Mouse (Mus musculus) midbrain, embryonic 13.5 days (tissue): ENCODE data around the gene Rbm38. TPM values are rescaled to one million over a fixed set of nuclear protein-coding genes. Genes with fewer than 3 reads are reported as not detected.
A peak's percentile ranks its signal among the peaks of the same experiment; 100 is the strongest.

Experiments used
- ATAC-seq: fragments of 200-750 bp; cut with Nextera tagmentation; 2 replicates; pipeline ENCODE4 v1.8.0; 2017; ENCODE audit warnings: mild to moderate bottlenecking, moderate TSS enrichment, moderate library complexity
- H3K27ac ChIP-seq: fragments of 300-500 bp; sonication (generic); 2 replicates; pipeline ENCODE4 v1.5.1; 2015; ENCODE audit warnings: inconsistent platforms, mild to moderate bottlenecking, moderate library complexity
- H3K27me3 ChIP-seq: fragments of 300-500 bp; sonication (generic); 2 replicates; pipeline ENCODE4 v1.6.1; 2015; ENCODE audit warnings: mild to moderate bottlenecking, inconsistent platforms
- H3K36me3 ChIP-seq: fragments of 300-500 bp; sonication (generic); 2 replicates; pipeline ENCODE4 v1.6.1; 2015; ENCODE audit warnings: mild to moderate bottlenecking, inconsistent platforms
- H3K4me1 ChIP-seq: fragments of 300-500 bp; sonication (generic); replicated peaks from 2 replicates; pipeline ENCODE4 v1.6.1; 2015; ENCODE audit warnings: inconsistent platforms
- H3K4me2 ChIP-seq: fragments of 300-500 bp; sonication (generic); replicated peaks from 2 replicates; pipeline ENCODE4 v1.6.1; 2015; ENCODE audit warnings: moderate library complexity, mild to moderate bottlenecking, inconsistent platforms
- H3K4me3 ChIP-seq: fragments of 300-500 bp; sonication (generic); replicated peaks from 2 replicates; pipeline ENCODE4 v1.5.1; 2015; ENCODE audit warnings: mild to moderate bottlenecking, inconsistent platforms
- H3K9ac ChIP-seq: fragments of 300-500 bp; sonication (generic); replicated peaks from 2 replicates; pipeline ENCODE4 v1.6.1; 2015; ENCODE audit warnings: mild to moderate bottlenecking, inconsistent platforms
- H3K9me3 ChIP-seq: fragments of 300-500 bp; sonication (generic); 2 replicates; pipeline ENCODE4 v1.6.1; 2016; ENCODE audit warnings: mild to moderate bottlenecking, inconsistent platforms
- WGBS: fragments of 180-500 bp; shearing (Covaris S2); methylation state at CpG from one replicate; pipeline ENCODE4 v1.1.7; 2015; 5-methylcytosine and 5-hydroxymethylcytosine counted together
- polyA plus RNA-seq: library from polyadenylated mRNA; unstranded; fragments of >200 nt; fragmentation: Nextera tagmentation; extraction: Ambion mirVana; gene quantifications from 2 replicates; pipeline ENCODE4 v1.2.1, GENCODE M21; 2015

The Rbm38 gene
- polyA plus RNA-seq, 1 experiment from 2014 or later: 29.4 TPM

- no peak overlapping the region for H3K9ac ChIP-seq
- WGBS: 21% methylated on average over 8 of the region's 8 CpGs
Observed at GRCm38 (mm10) chr2:173018618-173019017, 1.7 kb upstream of the Rbm38 start.

GRCm38 (mm10) chr2:173019322-173019721, 976 bp upstream of the Rbm38 start:
- Histone ChIP-seq H3K4me1 (peaks cover 37% of the 10 kb centered on the region), H3K4me3 (peak overlapping the region; percentile 35), H3K27ac (no peak overlapping the region), H3K36me3 (peaks cover 23% of the 10 kb centered on the region), H3K27me3 (peaks cover 45% of the 10 kb centered on the region), H3K9ac (peak overlapping the region; percentile 44), H3K9me3 (no peaks in the 10 kb centered on the region), H3K4me2 (peak overlapping the region; percentile 67)
- 0 out of 2 replicates have a peak, but pooled peaks have one; percentile 1 for ATAC-seq
- WGBS: 15% methylated on average over 9 of the region's 9 CpGs

More at GRCm38 (mm10) chr2:173018618-173019017, 1.7 kb upstream of the Rbm38 start:
- no peak overlapping the region for H3K4me2 ChIP-seq
- H3K4me3 ChIP-seq: no peak overlapping the region
- H3K9me3 ChIP-seq: no peaks in the 10 kb centered on the region
- H3K36me3 ChIP-seq: peaks cover 30% of the 10 kb centered on the region
- peaks cover 30% of the 10 kb centered on the region for H3K4me1 ChIP-seq
- ATAC-seq: no peak
- peaks cover 45% of the 10 kb centered on the region for H3K27me3 ChIP-seq
- H3K27ac ChIP-seq: no peak overlapping the region

GRCm38 (mm10) chr2:173019790-173020189, 508 bp upstream of the Rbm38 start:
- 1% methylated on average over 29 of the region's 29 CpGs for WGBS
- H3K27me3 ChIP-seq: peaks cover 45% of the 10 kb centered on the region
- H3K36me3 ChIP-seq: peaks cover 18% of the 10 kb centered on the region
- H3K27ac ChIP-seq: no peak overlapping the region
- peak; percentile 57 for ATAC-seq
- peak overlapping the region; percentile 35 for H3K4me3 ChIP-seq
- no peaks in the 10 kb centered on the region for H3K9me3 ChIP-seq
- peak overlapping the region; percentile 44 for H3K9ac ChIP-seq
- H3K4me2 ChIP-seq: peak overlapping the region; percentile 67
- peaks cover 42% of the 10 kb centered on the region for H3K4me1 ChIP-seq

GRCm38 (mm10) chr2:173021633-173022055, 1.3 kb downstream of the Rbm38 start:
- Histone ChIP-seq H3K27me3 (peaks cover 43% of the 10 kb centered on the region), H3K27ac (peak overlapping the region; percentile 79), H3K36me3 (0 out of 2 replicates have a peak, but pooled peaks cover 9% of the 10 kb centered on the region), H3K4me2 (peak overlapping the region; percentile 86), H3K9me3 (no peaks in the 10 kb centered on the region), H3K4me1 (peaks cover 61% of the 10 kb centered on the region), H3K9ac (peak overlapping the region; percentile 85), H3K4me3 (peak overlapping the region; percentile 82)
- peak; percentile 79 for ATAC-seq
- WGBS: under 1% methylated on average over 54 of the region's 54 CpGs

- Histone ChIP-seq H3K4me3 (peak overlapping the region; percentile 82), H3K9me3 (no peaks in the 10 kb centered on the region), H3K27ac (peak overlapping the region; percentile 79), H3K27me3 (peaks cover 41% of the 10 kb centered on the region), H3K9ac (peak overlapping the region; percentile 85), H3K4me2 (peak overlapping the region; percentile 86), H3K36me3 (peaks cover 14% of the 10 kb centered on the region; the same call in 1 of the 2 replicates), H3K4me1 (peaks cover 66% of the 10 kb centered on the region)
- 2% methylated on average over 47 of the region's 51 CpGs for WGBS
- ATAC-seq: peak; percentile 57; the same call in 1 of the 2 replicates
Observed at GRCm38 (mm10) chr2:173022056-173022681, 1.9 kb downstream of the Rbm38 start.

- Histone ChIP-seq H3K4me2 (peak overlapping the region; percentile 86), H3K27ac (no peak overlapping the region), H3K4me3 (peak overlapping the region; percentile 82), H3K9ac (peak overlapping the region; percentile 85), H3K27me3 (peaks cover 36% of the 10 kb centered on the region), H3K36me3 (peaks cover 20% of the 10 kb centered on the region), H3K9me3 (no peaks in the 10 kb centered on the region), H3K4me1 (peaks cover 70% of the 10 kb centered on the region)
- WGBS: 10% methylated on average over 10 of the region's 10 CpGs
- ATAC-seq: no peak
Observed at GRCm38 (mm10) chr2:173022813-173023212, 2.5 kb downstream of the Rbm38 start.

- no peak overlapping the region for H3K27ac ChIP-seq
- H3K27me3 ChIP-seq: peaks cover 30% of the 10 kb centered on the region
- peak overlapping the region; percentile 85 for H3K9ac ChIP-seq
- peaks cover 74% of the 10 kb centered on the region for H3K4me1 ChIP-seq
- WGBS: 86% methylated on average over 7 of the region's 7 CpGs
- H3K4me2 ChIP-seq: peak overlapping the region; percentile 86
- peaks cover 24% of the 10 kb centered on the region for H3K36me3 ChIP-seq
- H3K4me3 ChIP-seq: peak overlapping the region; percentile 82
- no peaks in the 10 kb centered on the region for H3K9me3 ChIP-seq
- ATAC-seq: no peak
Observed at GRCm38 (mm10) chr2:173023371-173023851, 3.1 kb downstream of the Rbm38 start.

- Histone ChIP-seq H3K36me3 (peaks cover 29% of the 10 kb centered on the region), H3K9me3 (no peaks in the 10 kb centered on the region), H3K27ac (no peak overlapping the region), H3K27me3 (peaks cover 24% of the 10 kb centered on the region), H3K4me3 (peak overlapping the region; percentile 82; the same call in 1 of the 2 replicates), H3K4me2 (peak overlapping the region; percentile 86), H3K9ac (no peak overlapping the region), H3K4me1 (peaks cover 74% of the 10 kb centered on the region)
- WGBS: 83% methylated on average over 4 of the region's 4 CpGs
- ATAC-seq: no peak
Observed at GRCm38 (mm10) chr2:173023966-173024365, 3.7 kb downstream of the Rbm38 start.

GRCm38 (mm10) chr2:173024392-173024791, 4.1 kb downstream of the Rbm38 start:
- Histone ChIP-seq H3K9ac (0 out of 2 replicates have a peak overlapping the region, but pooled peaks have one; percentile 21), H3K4me3 (peak overlapping the region; percentile 9), H3K27me3 (peaks cover 20% of the 10 kb centered on the region), H3K36me3 (peaks cover 34% of the 10 kb centered on the region), H3K27ac (no peak overlapping the region), H3K9me3 (no peaks in the 10 kb centered on the region), H3K4me1 (peaks cover 70% of the 10 kb centered on the region), H3K4me2 (peak overlapping the region; percentile 86)
- 76% methylated on average over 8 of the region's 8 CpGs for WGBS
- ATAC-seq: no peak

- Histone ChIP-seq H3K9me3 (no peaks in the 10 kb centered on the region), H3K9ac (0 out of 2 replicates have a peak overlapping the region, but pooled peaks have one; percentile 32), H3K4me1 (peaks cover 64% of the 10 kb centered on the region), H3K27me3 (peaks cover 14% of the 10 kb centered on the region), H3K36me3 (peaks cover 39% of the 10 kb centered on the region), H3K4me3 (peak overlapping the region; percentile 8; the same call in 1 of the 2 replicates), H3K4me2 (peak overlapping the region; percentile 86), H3K27ac (peak overlapping the region; percentile 56)
- ATAC-seq: no peak
- 30% methylated on average over 4 of the region's 4 CpGs for WGBS
Observed at GRCm38 (mm10) chr2:173024938-173025337, 4.6 kb downstream of the Rbm38 start.

- H3K27ac ChIP-seq: no peak overlapping the region
- H3K36me3 ChIP-seq: peaks cover 53% of the 10 kb centered on the region
- peaks cover 1% of the 10 kb centered on the region; the same call in 1 of the 2 replicates for H3K27me3 ChIP-seq
- no peaks in the 10 kb centered on the region for H3K9me3 ChIP-seq
- H3K4me1 ChIP-seq: peaks cover 57% of the 10 kb centered on the region
- no peak overlapping the region for H3K4me2 ChIP-seq
- WGBS: 81% methylated on average over 5 of the region's 5 CpGs
- no peak for ATAC-seq
- H3K9ac ChIP-seq: no peak overlapping the region; the same call in 1 of the 2 replicates
- H3K4me3 ChIP-seq: no peak overlapping the region
Observed at GRCm38 (mm10) chr2:173026286-173026685, 6.0 kb downstream of the Rbm38 start.

GRCm38 (mm10) chr2:173026688-173027131, 6.4 kb downstream of the Rbm38 start:
- Histone ChIP-seq H3K27me3 (no peaks in the 10 kb centered on the region), H3K27ac (no peak overlapping the region), H3K9me3 (no peaks in the 10 kb centered on the region), H3K36me3 (peaks cover 57% of the 10 kb centered on the region), H3K4me1 (peaks cover 57% of the 10 kb centered on the region), H3K9ac (no peak overlapping the region; the same call in 1 of the 2 replicates), H3K4me2 (no peak overlapping the region), H3K4me3 (no peak overlapping the region)
- ATAC-seq: no peak
- WGBS: 87% methylated on average over 3 of the region's 3 CpGs
